Mouse (Mus musculus) fat pad, adult 2 months (tissue): ENCODE results near the gene Klhl35.

Source experiments
- DNase-seq: peaks from one replicate; pipeline ENCODE4 v3.0.0-alpha.2; 2011; ENCODE audit warnings: low read depth, low spot score; ENCODE audit errors: extremely low read depth

Gene Klhl35

GRCm38 (mm10) chr7:99450703-99451102 lies 15.1 kb upstream of the Klhl35 start:
- DNase-seq: no peak

DNA sequence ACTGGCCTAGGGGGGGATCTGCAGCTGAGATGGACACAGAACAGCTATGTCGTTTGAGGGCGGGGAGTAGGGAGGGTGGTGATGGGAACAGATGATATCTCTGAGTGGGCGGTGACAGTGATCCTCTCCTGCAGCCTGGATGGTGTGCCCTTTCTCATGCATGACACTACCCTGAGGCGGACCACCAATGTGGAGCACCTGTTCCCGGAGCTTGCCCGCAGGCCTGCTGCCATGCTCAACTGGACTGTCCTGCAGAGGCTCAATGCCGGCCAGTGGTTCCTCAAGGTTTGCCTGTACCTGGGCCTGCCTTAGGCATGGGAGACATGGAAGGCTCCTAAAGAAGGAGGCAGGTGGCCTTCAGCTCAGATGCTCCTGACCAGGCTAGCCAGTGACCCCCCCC lies 12.9 kb upstream of the Klhl35 start:
- DNase-seq: no peak

GRCm38 (mm10) chr7:99454044-99454443 lies 11.8 kb upstream of the Klhl35 start:
- no peak for DNase-seq

- no peak for DNase-seq
Observed at GRCm38 (mm10) chr7:99458849-99459248, 7.0 kb upstream of the Klhl35 start.

DNA sequence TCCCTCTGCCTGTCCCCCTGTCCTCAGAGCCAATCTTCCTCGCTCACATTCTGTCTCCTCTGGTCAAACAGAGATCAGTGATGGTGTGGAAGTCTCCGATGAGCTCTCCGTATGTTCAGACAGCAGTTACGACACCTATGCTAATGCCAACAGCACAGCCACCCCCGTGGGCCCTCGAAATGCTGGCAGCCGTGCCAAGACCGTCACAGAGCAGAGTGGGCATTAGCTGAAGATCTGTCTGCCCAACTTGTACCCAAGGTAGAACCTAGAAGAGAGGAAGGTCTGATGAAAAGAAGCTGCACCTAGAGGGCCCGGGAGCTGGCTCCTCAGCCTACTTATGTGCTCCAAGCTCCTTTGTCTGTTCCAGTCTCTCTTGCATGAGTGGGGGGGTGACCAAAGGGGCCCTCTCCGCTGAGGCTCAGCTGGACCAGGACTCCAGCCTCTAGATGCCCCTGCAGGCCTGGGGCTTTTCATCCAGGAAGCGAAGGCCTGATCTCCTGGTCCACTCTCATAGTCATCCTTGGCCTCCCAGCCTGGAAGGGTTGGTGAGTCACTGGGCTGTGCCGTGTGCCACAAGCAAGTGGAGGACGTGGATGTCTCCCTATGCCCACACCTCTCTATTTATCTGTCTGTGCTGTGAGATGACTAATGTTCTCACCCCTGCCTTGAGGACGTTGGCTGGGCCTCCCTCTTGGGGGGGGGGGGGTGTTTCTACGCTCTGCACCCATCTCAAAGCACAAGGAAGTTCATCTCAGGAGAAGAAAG lies 5.7 kb upstream of the Klhl35 start:
- DNase-seq: no peak

DNA sequence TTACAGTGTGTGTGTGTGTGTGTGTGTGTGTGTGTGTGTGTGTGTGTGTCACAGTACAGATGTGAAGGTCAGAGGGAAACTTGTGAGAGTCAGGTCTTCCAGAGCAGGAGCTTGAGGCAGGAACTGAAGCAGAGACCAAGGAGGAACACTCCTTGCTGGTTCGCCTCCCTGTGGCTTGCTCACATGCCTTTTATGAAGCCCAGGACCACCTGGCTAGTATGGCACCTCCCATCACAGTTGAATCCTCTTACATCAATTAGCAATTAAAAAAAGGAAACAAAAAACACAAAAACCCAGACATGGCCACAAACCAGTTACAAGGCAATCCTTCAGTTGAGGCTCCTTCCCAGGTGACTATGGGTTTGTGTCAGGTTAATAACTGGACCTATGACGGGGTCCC lies 2.7 kb upstream of the Klhl35 start:
- no peak for DNase-seq

- no peak for DNase-seq
Observed at GRCm38 (mm10) chr7:99467916-99468282, 2.1 kb downstream of the Klhl35 start.

- DNase-seq: no peak
Observed at GRCm38 (mm10) chr7:99468283-99469132, 2.7 kb downstream of the Klhl35 start.

DNA sequence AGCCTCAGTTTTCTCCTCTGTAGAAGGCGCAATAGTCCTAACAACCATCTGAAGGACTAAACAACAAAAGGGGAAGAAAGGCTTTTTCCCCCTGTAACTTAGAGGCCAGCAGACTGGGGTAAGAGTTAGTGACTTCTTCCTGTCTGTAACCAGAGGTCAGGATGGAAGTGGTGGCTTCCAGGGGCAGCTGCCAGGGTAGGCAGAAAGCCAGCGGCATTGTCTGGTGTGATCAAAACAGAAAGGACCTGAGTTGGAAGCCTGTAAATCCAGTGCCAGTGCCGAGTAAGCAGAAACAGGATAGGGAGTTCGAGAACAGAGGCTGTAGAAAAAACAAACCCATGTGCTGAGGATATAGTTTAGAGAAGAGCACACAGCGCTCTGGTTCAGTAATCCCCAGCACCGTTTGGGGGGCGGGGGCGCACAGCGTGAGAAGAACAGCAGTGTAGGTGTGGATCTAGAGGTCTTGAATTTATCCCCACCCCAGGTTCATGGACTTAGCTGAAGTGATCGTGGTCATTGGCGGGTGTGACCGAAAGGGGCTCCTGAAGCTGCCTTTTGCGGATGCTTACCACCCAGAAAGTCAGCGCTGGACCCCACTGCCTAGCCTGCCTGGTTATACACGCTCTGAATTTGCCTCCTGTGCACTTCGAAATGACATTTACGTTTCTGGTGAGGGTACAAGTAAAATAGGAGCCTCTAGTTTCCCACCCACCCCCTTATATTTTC lies 4.0 kb downstream of the Klhl35 start:
- no peak for DNase-seq

DNA sequence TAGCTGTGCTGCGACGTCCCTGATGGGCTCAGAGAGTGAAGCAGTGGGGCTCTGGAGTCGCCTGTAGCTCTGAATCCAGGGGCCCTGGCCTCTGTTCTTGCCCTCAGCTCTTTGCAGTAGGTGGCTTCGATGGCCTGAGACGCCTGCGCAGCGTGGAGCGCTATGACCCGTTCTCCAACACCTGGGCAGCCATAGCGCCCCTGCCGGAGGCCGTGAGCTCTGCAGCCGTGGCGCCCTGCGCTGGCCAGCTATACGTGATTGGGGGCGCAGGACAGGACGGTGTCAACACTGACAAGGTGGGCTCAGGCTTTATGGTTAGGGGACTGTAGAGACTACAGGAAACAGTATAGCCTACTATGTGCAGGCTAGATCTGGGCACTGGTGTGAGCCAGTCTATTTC lies 5.8 kb downstream of the Klhl35 start:
- no peak for DNase-seq

DNA sequence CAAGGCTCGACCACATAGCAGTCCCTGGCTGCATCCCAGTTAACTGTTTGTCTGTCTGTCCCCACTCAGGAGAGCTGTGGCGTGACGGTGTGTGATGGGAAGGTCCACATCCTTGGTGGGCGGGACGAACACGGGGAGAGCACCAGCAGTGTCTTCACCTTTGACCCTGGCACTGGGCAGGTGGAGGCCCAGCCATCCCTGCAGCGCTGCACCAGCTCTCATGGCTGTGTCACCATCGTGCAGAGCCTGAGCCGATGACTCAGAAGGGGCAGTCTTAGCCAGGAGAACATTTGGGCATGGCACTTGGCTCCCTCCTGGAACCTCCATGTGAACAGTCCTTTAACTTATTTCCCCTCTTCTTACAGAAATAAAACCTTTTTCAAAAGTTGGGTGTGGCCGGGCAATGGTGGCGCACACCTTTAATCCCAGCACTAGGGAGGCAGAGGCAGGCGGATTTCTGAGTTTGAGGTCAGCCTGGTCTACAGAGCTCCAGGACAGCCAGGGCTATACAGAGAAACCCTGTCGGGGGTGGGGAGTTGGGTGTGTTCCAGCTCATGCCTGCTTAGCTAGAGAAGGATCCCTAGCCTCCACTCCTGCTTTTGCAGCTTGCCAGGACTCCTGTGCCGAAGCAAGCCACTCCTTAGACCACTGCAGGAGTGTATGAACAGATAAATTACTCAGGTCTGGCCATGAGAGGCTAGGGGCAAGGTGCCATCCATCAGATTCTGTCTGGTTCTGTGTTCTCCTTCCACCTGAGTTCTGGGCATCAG lies 8.0 kb downstream of the Klhl35 start:
- DNase-seq: no peak

DNA sequence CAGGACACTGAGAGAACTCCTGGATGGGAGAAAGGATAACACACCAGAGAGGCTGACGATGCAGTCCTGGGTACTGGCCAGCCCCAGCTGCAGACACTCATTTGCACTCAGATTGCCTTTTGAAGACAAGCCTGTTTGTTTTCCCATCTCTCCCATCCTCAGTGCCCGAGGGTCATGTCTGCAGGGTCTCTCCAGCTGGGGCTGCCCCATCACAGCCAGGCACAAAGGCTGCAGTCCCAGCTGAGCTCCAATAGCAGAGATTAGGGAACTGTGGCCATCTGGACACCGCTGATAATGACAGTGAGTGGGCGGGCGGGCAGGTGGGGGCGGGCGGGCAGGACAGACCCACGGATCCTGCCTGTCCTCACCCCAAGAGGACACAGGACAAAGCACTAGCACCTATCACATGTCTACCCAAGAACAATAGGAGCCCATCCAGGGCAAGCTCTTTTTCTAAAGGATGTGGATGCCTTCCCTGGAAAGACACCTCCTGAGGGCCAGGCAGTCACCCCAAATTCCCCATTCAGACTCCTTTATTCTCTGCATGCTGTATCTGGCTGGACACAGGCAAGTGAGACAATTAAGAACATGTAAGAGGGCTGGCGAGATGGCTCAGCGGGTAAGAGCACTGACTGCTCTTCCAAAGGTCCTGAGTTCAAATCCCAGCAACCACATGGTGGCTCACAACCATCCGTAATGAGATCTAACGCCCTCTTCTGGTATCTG lies 9.2 kb downstream of the Klhl35 start:
- no peak for DNase-seq

DNA sequence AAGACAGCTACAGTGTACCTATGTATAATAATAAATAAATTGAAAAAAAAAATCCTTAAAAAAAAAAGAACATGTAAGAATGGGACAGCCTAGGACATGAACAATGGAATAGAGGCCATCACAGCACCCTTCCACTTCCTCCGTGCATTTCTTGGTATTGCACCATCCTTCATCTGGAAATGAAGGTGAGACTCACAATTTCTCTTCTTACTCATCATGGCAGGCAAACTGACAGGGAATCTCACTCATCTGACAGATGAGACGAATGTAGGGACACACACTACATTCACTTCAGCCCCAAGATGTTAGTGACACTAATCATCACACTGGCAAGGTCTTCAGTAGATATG lies 9.7 kb downstream of the Klhl35 start:
- no peak for DNase-seq

- DNase-seq: no peak
Observed at GRCm38 (mm10) chr7:99476558-99477114, 10.8 kb downstream of the Klhl35 start.

GRCm38 (mm10) chr7:99477235-99477634 lies 11.4 kb downstream of the Klhl35 start:
- DNase-seq: no peak

DNA sequence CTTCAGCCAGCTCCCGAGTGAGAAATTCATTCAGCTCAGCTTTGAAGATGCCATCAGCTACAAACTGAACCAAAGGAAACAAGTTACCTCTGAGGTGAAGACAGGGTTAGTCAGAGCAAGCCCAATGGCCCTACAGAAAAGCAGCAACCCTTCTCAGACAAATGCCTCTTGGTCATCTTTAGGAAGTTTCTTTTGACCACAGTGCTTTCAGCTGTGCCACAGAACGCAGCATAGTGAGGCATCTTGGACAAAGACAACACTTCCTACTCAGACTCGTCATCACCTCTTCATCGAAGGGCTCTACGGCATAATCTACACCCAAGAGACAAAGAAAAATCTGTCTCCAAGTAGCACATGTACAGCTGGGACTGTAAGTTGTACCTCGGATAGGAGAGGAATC lies 16.8 kb downstream of the Klhl35 start:
- no peak for DNase-seq

- peak; percentile 86 for DNase-seq
Observed at GRCm38 (mm10) chr7:99483271-99483923, 17.6 kb downstream of the Klhl35 start, which contains the start of gene Rps3. Gene Rps3, minus strand, starts transcription at chr7:99483738.

DNA sequence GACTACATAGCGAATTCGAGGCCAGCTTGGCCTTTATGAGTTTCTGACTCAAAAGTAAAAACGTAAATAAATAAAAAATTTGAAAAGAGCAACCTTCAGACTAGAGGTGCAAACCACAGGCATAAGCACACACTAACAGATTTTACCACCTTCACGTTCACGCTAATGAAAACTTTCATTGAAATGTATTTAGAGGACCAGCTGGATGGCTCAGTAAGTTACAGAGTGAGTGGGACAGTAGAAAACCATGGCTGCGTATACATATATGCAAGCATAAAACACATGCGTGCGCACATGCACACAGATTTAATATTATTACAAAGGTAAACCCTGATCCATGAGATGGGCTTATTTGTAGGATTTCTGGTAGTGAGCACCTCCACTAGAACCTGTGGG lies 18.1 kb downstream of the Klhl35 start:
- DNase-seq: no peak

GRCm38 (mm10) chr7:99484679-99485078 lies 18.9 kb downstream of the Klhl35 start:
- no peak for DNase-seq

DNA sequence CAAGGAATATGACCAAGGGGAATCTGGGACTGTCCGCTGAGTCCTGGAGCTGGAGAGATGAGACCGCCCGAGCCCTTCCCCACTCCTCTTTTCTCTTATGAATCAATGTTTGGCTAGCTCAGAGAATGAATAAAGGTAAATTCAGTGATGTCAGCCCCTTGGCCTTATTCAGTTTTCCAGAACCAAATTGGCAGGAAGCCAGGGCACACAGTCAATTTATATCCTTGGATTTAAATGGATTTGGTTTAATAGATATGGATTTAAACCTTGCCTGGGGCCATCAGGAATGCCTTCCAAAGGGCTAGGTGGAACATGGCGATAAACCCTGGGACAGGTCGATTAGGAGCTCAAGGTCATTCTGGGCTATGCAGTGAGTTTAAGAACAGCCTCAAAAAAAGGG lies 23.9 kb downstream of the Klhl35 start:
- no peak for DNase-seq
